In the genomic region with DNA sequence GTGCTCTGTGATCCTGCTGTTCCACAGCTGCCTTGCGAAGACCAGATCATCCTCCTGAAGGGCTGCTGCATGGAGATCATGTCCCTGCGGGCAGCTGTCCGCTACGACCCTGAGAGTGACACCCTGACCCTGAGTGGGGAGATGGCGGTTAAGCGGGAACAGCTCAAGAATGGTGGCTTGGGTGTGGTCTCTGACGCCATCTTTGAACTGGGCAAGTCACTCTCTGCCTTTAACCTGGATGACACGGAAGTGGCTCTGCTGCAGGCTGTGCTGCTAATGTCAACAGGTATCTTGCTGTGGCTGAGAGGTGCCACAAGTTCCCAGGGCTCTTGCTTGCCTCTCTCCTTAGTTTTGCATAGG, we compare ENCODE assay signal across 15 mouse cellular contexts. TPM values are rescaled to one million over a fixed set of nuclear protein-coding genes. Genes with fewer than 3 reads are reported as not detected.
A peak's percentile ranks its signal among the peaks of the same experiment; 100 is the strongest.
DNase-seq lines count a peak whose midpoint lies in the region; ATAC-seq and TF ChIP-seq lines count a peak whose summit lies in the region.
"Had no signal": no experiment of that assay in that cellular context is flagged by ENCODE, and none has a peak within 500 bp of the region (broad histone marks: within the 10 kb centered on the region; RNA-seq: fewer than 3 reads in every experiment).

No protein-coding gene starts in this region.

- no peak for TF ChIP-seq CTCF in E14TG2a.4 (conservative IDR thresholded peaks at IDR 0.05; ENCODE audit: low read length)

- peaks cover 63% of the 10 kb centered on the region for H3K36me3 ChIP-seq in heart, embryonic 10.5 days
- peaks cover 63% of the 10 kb centered on the region for H3K36me3 ChIP-seq in limb, embryonic 15.5 days
- H3K36me3 ChIP-seq in limb, embryonic 10.5 days = peaks cover 63% of the 10 kb centered on the region
- peaks cover 11% of the 10 kb centered on the region for H3K36me3 ChIP-seq in E14TG2a.4 (ENCODE audit: insufficient read depth, low read length)

- no peaks in the 10 kb centered on the region for H3K27me3 ChIP-seq in heart, embryonic 10.5 days (ENCODE audit: insufficient read depth, poor library complexity, severe bottlenecking)
- H3K27me3 ChIP-seq in limb, embryonic 15.5 days = no peaks in the 10 kb centered on the region
- no peaks in the 10 kb centered on the region for H3K27me3 ChIP-seq in limb, embryonic 10.5 days (ENCODE audit: low read depth, poor library complexity, severe bottlenecking)
- H3K27me3 ChIP-seq in E14TG2a.4 (ENCODE audit: insufficient read depth, low read length) = 0 out of 2 replicates have a peak, but pooled peaks cover under 1% of the 10 kb centered on the region
- H3K27me3 ChIP-seq: embryonic facial prominence, embryonic 13.5 days; forebrain, embryonic 15.5 days had no signal

- H3K9ac ChIP-seq in limb, embryonic 15.5 days = no peak overlapping the region
- H3K9ac ChIP-seq: embryonic facial prominence, embryonic 13.5 days; forebrain, embryonic 15.5 days had no signal

- H3K4me2 ChIP-seq in limb, embryonic 15.5 days = no peak overlapping the region
- H3K4me2 ChIP-seq: embryonic facial prominence, embryonic 13.5 days; forebrain, embryonic 15.5 days had no signal

- peaks cover 40% of the 10 kb centered on the region for H3K4me1 ChIP-seq in heart, embryonic 10.5 days
- H3K4me1 ChIP-seq in limb, embryonic 15.5 days = peaks cover 48% of the 10 kb centered on the region
- H3K4me1 ChIP-seq in limb, embryonic 10.5 days = peaks cover 42% of the 10 kb centered on the region
- peaks cover 67% of the 10 kb centered on the region for H3K4me1 ChIP-seq in E14TG2a.4 (replicated peaks; ENCODE audit: low read depth, low read length)

- peak; percentile 1; the same call in 1 of the 2 replicates for ATAC-seq in limb, embryonic 15.5 days (ENCODE audit: insufficient number of reproducible peaks, low FRiP score, low TSS enrichment, low read depth)
- ATAC-seq in monocyte, adult 5-6 weeks (replicated peaks; ENCODE audit: insufficient number of reproducible peaks, low FRiP score, low TSS enrichment, poor library complexity, severe bottlenecking) = no peak
- ATAC-seq: forebrain, embryonic 15.5 days had no signal

- H3K27ac ChIP-seq in heart, embryonic 10.5 days = no peak overlapping the region
- peak overlapping the region; percentile 47 for H3K27ac ChIP-seq in limb, embryonic 15.5 days
- no peak overlapping the region for H3K27ac ChIP-seq in limb, embryonic 10.5 days
- H3K27ac ChIP-seq: forebrain, embryonic 15.5 days had no signal

- no peaks in the 10 kb centered on the region for H3K9me3 ChIP-seq in heart, embryonic 10.5 days
- no peaks in the 10 kb centered on the region; the same call in 1 of the 2 replicates for H3K9me3 ChIP-seq in limb, embryonic 15.5 days
- no peaks in the 10 kb centered on the region for H3K9me3 ChIP-seq in limb, embryonic 10.5 days (replicated peaks)
- H3K9me3 ChIP-seq in E14TG2a.4 (ENCODE audit: low read length) = peaks cover 4% of the 10 kb centered on the region; the same call in 1 of the 2 replicates
- H3K9me3 ChIP-seq: embryonic facial prominence, embryonic 13.5 days; forebrain, embryonic 15.5 days had no signal

- 87% methylated on average over 8 of the region's 8 CpGs for WGBS in heart, embryonic 10.5 days
- 81% methylated on average over 8 of the region's 8 CpGs for WGBS in limb, embryonic 15.5 days
- 88% methylated on average over 8 of the region's 8 CpGs for WGBS in limb, embryonic 10.5 days

- DNase-seq in heart, adult 11 months = peak; percentile 92
- no peak for DNase-seq in heart, embryonic 10.5 days (ENCODE audit: low spot score)
- DNase-seq in limb, embryonic 10.5 days (ENCODE audit: low spot score) = no peak
- DNase-seq in ZHBTc4 (ENCODE audit: low read depth, low spot score) = peak; percentile 61
- DNase-seq in embryo, embryonic 11 days = no peak
- DNase-seq: adrenal gland, adult 8-10 months; B cell, adult 2 months; cerebellum, postnatal 14 days; right cerebral cortex, postnatal 14 days; thymus, postnatal 36 days had no signal

- H3K4me3 ChIP-seq in heart, embryonic 10.5 days = no peak overlapping the region
- no peak overlapping the region for H3K4me3 ChIP-seq in limb, embryonic 15.5 days
- no peak overlapping the region for H3K4me3 ChIP-seq in limb, embryonic 10.5 days
- peak overlapping the region; percentile 78 for H3K4me3 ChIP-seq in E14TG2a.4 (replicated peaks; ENCODE audit: low read length)
- H3K4me3 ChIP-seq: embryonic facial prominence, embryonic 13.5 days; forebrain, embryonic 15.5 days had no signal

RNA-seq across cellular contexts. Expression of gene Nr1d1, which starts 11.7 kb away (rescaled TPM):
- 3.6 and 5.9 TPM in 2 replicates for polyA plus RNA-seq in heart, embryonic 10.5 days (2016; fragmentation: Nextera tagmentation; extraction: Ambion mirVana)
- polyA plus RNA-seq in limb, embryonic 15.5 days (2015; fragmentation: Nextera tagmentation; extraction: Ambion mirVana) = 1.2 TPM in 2 replicates
- 1.2 and 1.5 TPM in 2 replicates for polyA plus RNA-seq in limb, embryonic 10.5 days (2016; fragmentation: Nextera tagmentation; extraction: Ambion mirVana)
- 0.68 to 4.7 TPM (median 1.9 TPM) in 3 replicates for total RNA-seq in monocyte, adult 5-6 weeks (2017)

RNA-seq across cellular contexts. Expression of gene Thra, which starts 23.0 kb away (rescaled TPM):
- polyA plus RNA-seq in heart, embryonic 10.5 days (2016; fragmentation: Nextera tagmentation; extraction: Ambion mirVana) = 19.2 and 23.2 TPM in 2 replicates
- polyA plus RNA-seq in limb, embryonic 15.5 days (2015; fragmentation: Nextera tagmentation; extraction: Ambion mirVana) = 38.4 and 39.6 TPM in 2 replicates
- 6.3 and 11.6 TPM in 2 replicates for polyA plus RNA-seq in limb, embryonic 10.5 days (2016; fragmentation: Nextera tagmentation; extraction: Ambion mirVana)
- 3.4 to 5.4 TPM (median 4.3 TPM) in 3 replicates for total RNA-seq in monocyte, adult 5-6 weeks (2017)

RNA-seq across cellular contexts. Expression of gene Msl1, which starts 31.8 kb away (rescaled TPM):
- polyA plus RNA-seq in heart, embryonic 10.5 days (2016; fragmentation: Nextera tagmentation; extraction: Ambion mirVana) = 14.0 and 21.6 TPM in 2 replicates
- 22.9 and 25.8 TPM in 2 replicates for polyA plus RNA-seq in limb, embryonic 15.5 days (2015; fragmentation: Nextera tagmentation; extraction: Ambion mirVana)
- polyA plus RNA-seq in limb, embryonic 10.5 days (2016; fragmentation: Nextera tagmentation; extraction: Ambion mirVana) = 22.8 and 25.0 TPM in 2 replicates
- 108 to 125 TPM (median 112 TPM) in 3 replicates for total RNA-seq in monocyte, adult 5-6 weeks (2017)

RNA-seq across cellular contexts. Expression of gene Med24, which starts 34.2 kb away (rescaled TPM):
- 54.6 and 56.5 TPM in 2 replicates for polyA plus RNA-seq in heart, embryonic 10.5 days (2016; fragmentation: Nextera tagmentation; extraction: Ambion mirVana)
- 47.6 and 48.3 TPM in 2 replicates for polyA plus RNA-seq in limb, embryonic 15.5 days (2015; fragmentation: Nextera tagmentation; extraction: Ambion mirVana)
- 77.3 and 82.6 TPM in 2 replicates for polyA plus RNA-seq in limb, embryonic 10.5 days (2016; fragmentation: Nextera tagmentation; extraction: Ambion mirVana)
- 10.9 to 25.7 TPM (median 22.4 TPM) in 3 replicates for total RNA-seq in monocyte, adult 5-6 weeks (2017)

RNA-seq across cellular contexts. Expression of gene Casc3, which starts 41.2 kb away (rescaled TPM):
- 29.5 and 37.2 TPM in 2 replicates for polyA plus RNA-seq in heart, embryonic 10.5 days (2016; fragmentation: Nextera tagmentation; extraction: Ambion mirVana)
- polyA plus RNA-seq in limb, embryonic 15.5 days (2015; fragmentation: Nextera tagmentation; extraction: Ambion mirVana) = 30.0 and 32.5 TPM in 2 replicates
- 46.7 and 51.9 TPM in 2 replicates for polyA plus RNA-seq in limb, embryonic 10.5 days (2016; fragmentation: Nextera tagmentation; extraction: Ambion mirVana)
- total RNA-seq in monocyte, adult 5-6 weeks (2017) = 47.5 to 51.5 TPM (median 49.5 TPM) in 3 replicates

Comparison
In these comparisons a context has a peak if more than half of its experiments do, and no peak if none do; other contexts are left out.
1. DNase-seq: peak in heart, adult 11 months (single experiment) and ZHBTc4 (single experiment); none in heart, embryonic 10.5 days (single experiment), limb, embryonic 10.5 days (single experiment) and embryo, embryonic 11 days (single experiment).